Mouse (Mus musculus) cerebellum, postnatal 10 days (tissue): ENCODE data around the gene Akr1b7.
A peak's percentile ranks its signal among the peaks of the same experiment; 100 is the strongest.

Experiments used
- DNase-seq, 2 experiments: peaks; one replicate each; pipeline ENCODE4 v3.0.0; 2021; ENCODE audit warnings: mixed read lengths in 2 of 2

Akr1b7 gene

DNA sequence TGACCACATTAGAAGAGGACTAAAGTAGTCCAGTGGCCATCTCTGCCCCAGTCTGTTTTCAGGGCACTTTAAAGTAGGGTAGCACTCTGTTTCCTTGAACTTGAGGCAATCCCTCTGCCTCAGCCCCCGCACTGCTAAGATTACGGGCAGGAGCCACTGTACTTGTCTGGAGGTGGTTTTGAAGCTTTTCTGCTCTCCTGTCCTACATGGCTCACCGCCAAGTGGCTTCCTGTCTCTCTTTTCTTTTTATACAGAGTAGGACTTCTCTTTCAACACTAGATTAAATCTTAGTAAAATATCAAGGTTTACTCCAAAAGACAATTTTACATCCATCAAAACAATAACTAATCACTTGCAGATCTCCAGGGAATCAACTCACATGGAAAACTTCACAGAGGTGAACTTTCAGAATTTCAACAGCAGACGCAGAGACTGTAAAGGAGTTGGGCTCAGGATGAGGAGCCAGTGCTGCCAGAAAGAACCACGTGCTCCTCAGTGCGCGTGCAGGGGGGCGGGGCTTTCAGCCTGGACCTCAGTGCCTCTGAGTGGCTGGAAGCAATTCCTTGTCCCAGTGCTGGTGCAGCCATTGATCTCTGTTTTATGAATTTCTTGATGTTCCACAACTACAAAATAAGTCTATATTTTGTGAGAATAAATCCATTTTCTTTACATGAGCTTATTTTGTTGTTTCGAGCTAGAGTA, 29.6 kb downstream of the Akr1b7 start:
- DNase-seq, result no peak

DNA sequence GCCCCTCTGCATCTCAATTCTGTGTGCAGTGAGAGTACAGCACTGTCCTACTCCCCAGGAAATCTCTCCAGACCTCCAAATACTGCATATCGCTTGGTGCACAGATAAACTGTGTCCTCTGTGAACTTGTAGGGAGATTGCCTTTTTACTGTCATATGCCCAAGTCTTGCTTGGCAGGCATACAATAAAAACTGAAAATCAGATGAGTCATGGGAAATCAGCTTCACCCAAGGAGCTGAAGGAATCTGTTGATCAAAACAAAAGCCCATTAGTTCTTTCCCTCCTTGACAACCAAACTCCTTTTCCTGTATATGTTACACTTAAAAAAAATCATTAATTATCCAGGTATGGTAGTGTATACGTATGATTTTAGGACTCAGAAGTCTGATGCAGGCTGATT, 31.7 kb downstream of the Akr1b7 start:
- DNase-seq, result no peak

DNA sequence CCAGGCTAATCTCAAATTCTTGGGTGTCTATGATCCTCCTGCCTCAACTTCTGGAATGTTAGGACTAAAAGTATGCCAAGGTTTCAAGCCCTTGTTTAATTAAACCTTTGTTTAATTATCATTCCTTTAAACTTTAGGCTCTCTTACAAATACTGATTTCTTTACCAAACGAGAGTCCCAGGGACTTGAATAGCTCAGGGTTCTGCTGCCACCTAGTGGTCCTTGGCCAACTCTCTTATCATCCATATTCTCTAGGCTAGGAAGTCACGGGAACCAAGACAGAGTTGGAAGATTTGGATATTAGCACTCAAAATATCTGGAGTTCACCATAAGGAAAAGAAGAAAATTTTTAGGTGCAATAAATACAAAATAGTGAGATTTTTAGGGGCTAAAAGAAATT, 35.8 kb downstream of the Akr1b7 start:
- peak; percentile 87 to 89 for DNase-seq

DNA sequence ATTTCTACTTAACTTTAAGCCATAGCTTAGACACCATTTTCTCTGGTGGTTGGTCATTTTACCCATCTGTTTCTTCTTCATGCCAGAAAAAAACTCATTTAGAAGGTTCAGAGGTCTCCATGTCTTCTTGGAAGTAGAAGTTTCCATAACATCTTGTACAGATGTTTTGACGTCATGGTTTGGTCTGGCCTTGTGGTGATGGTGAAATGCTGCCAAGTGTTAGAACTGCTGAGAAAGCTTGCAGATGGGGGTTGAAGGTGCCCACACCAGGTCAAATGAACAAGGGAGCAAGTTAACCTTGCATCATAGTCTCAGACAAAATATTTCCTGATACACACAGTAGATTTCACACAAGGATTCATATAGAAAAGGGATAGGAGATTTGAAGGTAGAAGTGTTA, 36.6 kb downstream of the Akr1b7 start:
- no peak for DNase-seq

DNA sequence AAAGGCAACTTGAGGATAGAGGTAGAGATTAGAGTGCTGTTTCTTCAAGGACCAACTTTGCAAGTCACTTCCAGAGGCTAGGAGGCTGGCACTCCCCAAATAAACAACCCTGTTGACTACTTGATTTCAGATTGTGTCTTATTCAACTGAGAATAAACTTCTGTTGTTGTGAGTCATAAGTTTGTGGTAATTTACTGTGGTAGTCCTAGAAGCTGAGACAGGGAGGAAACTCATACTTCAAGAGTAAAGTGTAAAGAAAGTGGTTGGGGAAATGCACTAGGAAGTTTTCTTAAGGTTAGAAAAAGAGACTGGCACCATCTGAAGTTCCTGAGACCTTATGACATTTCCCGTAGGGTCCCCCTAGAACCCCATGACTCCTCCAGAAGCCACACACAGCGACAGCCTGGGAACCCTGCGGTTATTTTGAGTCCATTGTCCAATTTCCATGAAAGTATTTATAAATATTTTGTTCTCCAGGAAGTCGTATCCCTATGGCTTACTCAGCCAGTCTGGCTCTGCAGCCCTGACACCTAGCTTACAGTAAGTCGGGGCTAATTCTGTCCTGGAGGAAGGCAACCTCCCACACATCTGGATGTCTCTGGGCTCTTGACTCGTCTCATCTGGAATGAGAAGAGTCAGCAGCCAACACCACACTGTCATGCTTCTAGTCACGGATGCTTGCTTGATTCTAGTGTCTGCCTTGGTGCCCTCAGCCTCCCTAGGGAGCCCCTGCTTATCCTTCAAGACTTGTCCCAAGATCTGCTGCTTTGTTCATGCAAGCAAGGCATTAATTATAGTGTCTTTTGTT, 41.0 kb downstream of the Akr1b7 start:
- no peak for DNase-seq

DNA sequence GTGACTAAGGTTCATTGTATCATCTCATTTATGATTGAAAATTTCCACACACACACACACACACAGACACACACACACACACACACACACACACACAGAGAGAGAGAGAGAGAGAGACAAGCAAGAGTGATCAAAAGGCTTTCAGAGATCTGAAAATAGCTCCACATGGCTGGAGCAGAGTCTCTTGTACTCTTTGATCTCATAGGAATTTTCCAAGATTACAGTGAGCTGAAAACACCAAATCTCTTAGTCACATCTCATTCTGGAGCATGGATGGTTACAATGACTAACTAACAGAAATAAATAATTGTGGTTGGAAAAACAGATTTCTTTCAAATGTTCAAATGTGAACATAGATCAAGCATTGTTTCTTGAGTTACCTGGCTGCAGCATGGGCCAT, 47.3 kb downstream of the Akr1b7 start:
- no peak for DNase-seq

DNA sequence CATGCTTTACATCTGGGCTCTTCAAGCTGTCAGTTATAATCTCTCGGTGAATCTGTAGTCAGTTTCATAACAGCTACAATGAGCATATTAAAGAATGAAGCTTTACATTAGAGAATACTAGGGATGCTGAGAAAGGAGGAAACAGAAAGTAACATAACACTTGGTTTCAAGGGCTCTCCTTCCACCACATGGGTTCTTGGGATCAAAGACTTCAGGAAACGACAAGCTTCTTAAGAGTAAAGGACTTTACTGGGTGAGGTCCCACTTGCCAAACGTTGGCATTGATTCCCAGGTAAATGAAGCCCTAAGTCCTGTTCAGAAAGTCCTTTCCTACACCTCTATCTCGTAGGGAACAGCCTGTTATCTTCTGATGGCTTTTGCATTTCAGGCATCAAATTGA, 48.5 kb downstream of the Akr1b7 start:
- DNase-seq, result no peak

DNA sequence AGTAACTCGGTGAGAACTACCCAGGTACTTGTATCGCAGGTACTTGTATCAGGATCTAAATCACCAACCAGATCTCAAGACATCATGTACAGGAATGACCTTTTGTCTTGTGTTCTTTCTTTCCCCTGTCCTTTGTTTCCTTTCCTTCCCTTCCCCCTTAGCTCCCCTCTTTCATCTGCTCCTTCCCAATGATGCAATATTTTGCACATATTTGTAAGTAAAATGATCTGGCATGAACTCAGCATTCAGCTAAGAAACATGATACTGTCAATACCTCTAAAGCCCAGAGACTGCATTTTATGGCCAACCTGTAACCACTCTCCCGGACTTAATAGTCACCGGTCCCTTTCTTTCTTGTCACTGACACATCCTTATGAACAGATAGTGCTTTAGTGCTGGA, 51.4 kb downstream of the Akr1b7 start:
- DNase-seq, result no peak

DNA sequence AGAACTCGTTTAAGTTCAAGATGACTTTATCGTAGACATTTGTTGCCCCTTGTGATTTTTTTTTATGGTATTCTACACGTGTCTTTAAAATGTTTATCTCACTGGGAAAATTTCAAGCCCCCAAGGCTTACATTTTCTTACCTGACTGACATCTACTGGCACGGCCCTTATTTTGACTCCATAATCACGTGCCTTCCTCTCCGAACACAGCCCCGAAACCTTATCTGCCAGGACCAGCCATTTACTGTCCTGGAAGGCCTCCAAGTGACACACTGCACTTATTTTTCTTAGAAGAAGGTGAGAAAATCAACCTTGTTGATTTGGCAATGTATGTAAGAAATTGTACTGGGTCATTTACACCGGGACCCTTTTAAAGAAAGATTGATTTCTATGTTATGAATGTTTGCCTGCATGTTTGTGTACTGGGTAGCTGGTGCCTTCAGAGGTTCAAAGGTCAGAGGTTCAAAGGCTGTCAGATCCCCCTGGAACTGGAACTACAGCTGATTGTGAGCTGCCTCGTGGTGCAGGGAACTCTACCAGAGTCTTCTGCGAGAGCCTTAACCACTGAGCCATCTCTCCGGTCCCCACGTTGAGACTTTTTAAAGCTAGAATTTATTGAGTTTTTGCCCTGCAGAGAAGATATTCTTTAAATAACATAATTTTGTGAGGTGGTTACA, 59.4 kb downstream of the Akr1b7 start:
- DNase-seq, result no peak
